Mouse (Mus musculus) hindbrain, embryonic 13.5 days (tissue): ENCODE measurements around the gene Actn3. TPM values are rescaled to one million over a fixed set of nuclear protein-coding genes. Genes with fewer than 3 reads are reported as not detected.
"Not testable (repeated sequence)": the region's sequence is repeated elsewhere in the genome, so short reads cannot be mapped to it uniquely, and the experiment has no call there.

Experiments used
- ATAC-seq: fragments of 200-750 bp; cut with Nextera tagmentation; 2 replicates; pipeline ENCODE4 v1.8.0; 2017; ENCODE audit warnings: moderate TSS enrichment; ENCODE audit not compliant: low FRiP score
- H3K27ac ChIP-seq: fragments of 300-500 bp; sonication (generic); 2 replicates; pipeline ENCODE4 v1.5.1; 2015; ENCODE audit warnings: inconsistent platforms, mild to moderate bottlenecking, moderate library complexity
- H3K27me3 ChIP-seq: fragments of 300-500 bp; sonication (generic); 2 replicates; pipeline ENCODE4 v1.6.1; 2015; ENCODE audit warnings: mild to moderate bottlenecking, inconsistent platforms
- H3K36me3 ChIP-seq: fragments of 300-500 bp; sonication (generic); 2 replicates; pipeline ENCODE4 v1.6.1; 2015; ENCODE audit warnings: mild to moderate bottlenecking, inconsistent platforms
- H3K4me1 ChIP-seq: fragments of 300-500 bp; sonication (generic); replicated peaks from 2 replicates; pipeline ENCODE4 v1.6.1; 2015; ENCODE audit warnings: inconsistent platforms
- H3K4me2 ChIP-seq: fragments of 300-500 bp; sonication (generic); 2 replicates; pipeline ENCODE4 v1.6.1; 2015; ENCODE audit warnings: inconsistent platforms, mild to moderate bottlenecking, moderate library complexity
- H3K4me3 ChIP-seq: fragments of 300-500 bp; sonication (generic); 2 replicates; pipeline ENCODE4 v1.5.1; 2015; ENCODE audit warnings: mild to moderate bottlenecking, inconsistent platforms
- H3K9ac ChIP-seq: fragments of 300-500 bp; sonication (generic); 2 replicates; pipeline ENCODE4 v1.6.1; 2015; ENCODE audit warnings: mild to moderate bottlenecking, inconsistent platforms
- H3K9me3 ChIP-seq: fragments of 300-500 bp; sonication (generic); 2 replicates; pipeline ENCODE4 v1.6.1; 2016; ENCODE audit warnings: inconsistent platforms
- WGBS: fragments of 180-500 bp; shearing (Covaris S2); methylation state at CpG from one replicate; pipeline ENCODE4 v1.1.7; 2015; 5-methylcytosine and 5-hydroxymethylcytosine counted together
- polyA plus RNA-seq: library from polyadenylated mRNA; unstranded; fragments of >200 nt; fragmentation: Nextera tagmentation; extraction: Ambion mirVana; gene quantifications from 2 replicates; pipeline ENCODE4 v1.2.1, GENCODE M21; 2015

Actn3 gene
- polyA plus RNA-seq, 1 experiment from 2014 or later = 1.8 TPM

GRCm38 (mm10) chr19:4891798-4892197 is 14.1 kb upstream of the Actn3 start:
- H3K9ac ChIP-seq = no peak overlapping the region
- no peaks in the 10 kb centered on the region for H3K27me3 ChIP-seq
- H3K4me1 ChIP-seq = no peaks in the 10 kb centered on the region
- H3K4me3 ChIP-seq = no peak overlapping the region
- 82% methylated on average over 3 of the region's 3 CpGs for WGBS
- H3K27ac ChIP-seq = no peak overlapping the region
- ATAC-seq = no peak
- peaks cover 63% of the 10 kb centered on the region for H3K36me3 ChIP-seq
- no peak overlapping the region for H3K4me2 ChIP-seq
- no peaks in the 10 kb centered on the region for H3K9me3 ChIP-seq

GRCm38 (mm10) chr19:4889791-4890190 is 12.1 kb upstream of the Actn3 start:
- H3K27ac ChIP-seq = no peak overlapping the region
- no peak for ATAC-seq
- no peak overlapping the region for H3K4me3 ChIP-seq
- no peaks in the 10 kb centered on the region for H3K4me1 ChIP-seq
- no peak overlapping the region for H3K4me2 ChIP-seq
- H3K9ac ChIP-seq = no peak overlapping the region
- 88% methylated on average over 10 of the region's 10 CpGs for WGBS
- no peaks in the 10 kb centered on the region for H3K27me3 ChIP-seq
- no peaks in the 10 kb centered on the region for H3K9me3 ChIP-seq
- H3K36me3 ChIP-seq = peaks cover 57% of the 10 kb centered on the region

DNA sequence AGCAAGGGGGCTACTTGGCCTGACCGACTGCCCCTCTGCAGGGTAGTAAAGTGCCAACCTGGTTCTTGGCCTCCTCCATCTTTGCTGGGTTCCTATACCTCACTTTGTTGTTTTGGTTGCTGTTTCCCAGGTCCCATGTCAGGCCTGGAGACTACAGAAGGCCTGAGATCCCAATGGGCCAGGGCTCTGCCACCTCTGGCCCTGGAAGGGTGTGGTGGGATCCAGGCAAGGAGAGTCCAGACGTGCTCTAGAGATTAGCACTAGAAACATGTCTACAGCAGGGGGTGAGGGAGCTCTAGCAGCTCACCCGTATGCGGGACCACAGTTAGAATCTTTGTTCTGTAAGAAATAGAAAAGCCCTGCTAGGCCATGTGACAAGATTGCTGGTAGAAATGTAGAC is 6.3 kb upstream of the Actn3 start:
- Histone ChIP-seq H3K4me2 (no peak overlapping the region), H3K9me3 (no peaks in the 10 kb centered on the region), H3K9ac (no peak overlapping the region), H3K27ac (no peak overlapping the region), H3K4me3 (no peak overlapping the region), H3K4me1 (peaks cover 14% of the 10 kb centered on the region), H3K36me3 (peaks cover 16% of the 10 kb centered on the region), H3K27me3 (no peaks in the 10 kb centered on the region)
- no peak for ATAC-seq
- 87% methylated on average over 4 of the region's 4 CpGs for WGBS

- WGBS = 67% methylated on average over 10 of the region's 10 CpGs
- no peak overlapping the region for H3K27ac ChIP-seq
These were observed 1.6 kb upstream of the Actn3 start for GRCm38 (mm10) chr19:4879324-4879703.

GRCm38 (mm10) chr19:4878405-4879323 is 955 bp upstream of the Actn3 start, which contains the start of gene Zdhhc24:
TSS of gene Zdhhc24 (plus strand) at chr19:4878668.
- H3K4me3 ChIP-seq = peak within 1 kb of the TSS; percentile 73
- peaks cover 7% of the 10 kb centered on the region for H3K36me3 ChIP-seq
- peak within 1 kb of the TSS; percentile 85 for H3K4me2 ChIP-seq
- peak within 1 kb of the TSS; percentile 84 for H3K9ac ChIP-seq
- no peaks in the 10 kb centered on the region for H3K9me3 ChIP-seq
- H3K27ac ChIP-seq = peak within 1 kb of the TSS; percentile 81
- peaks cover 23% of the 10 kb centered on the region for H3K4me1 ChIP-seq
- 1% methylated on average over 52 of the region's 52 CpGs for WGBS
- 0 out of 2 replicates have a peak, but pooled peaks cover 12% of the 10 kb centered on the region for H3K27me3 ChIP-seq
- peak; percentile 98 for ATAC-seq

More at GRCm38 (mm10) chr19:4879324-4879703, 1.6 kb upstream of the Actn3 start:
- Histone ChIP-seq H3K27me3 (0 out of 2 replicates have a peak, but pooled peaks cover 12% of the 10 kb centered on the region), H3K4me2 (peak overlapping the region; percentile 85), H3K4me1 (peaks cover 23% of the 10 kb centered on the region), H3K4me3 (peak overlapping the region; percentile 73), H3K36me3 (peaks cover 13% of the 10 kb centered on the region), H3K9me3 (no peaks in the 10 kb centered on the region), H3K9ac (peak overlapping the region; percentile 84)
- ATAC-seq = no peak

GRCm38 (mm10) chr19:4876755-4877154 is 954 bp downstream of the Actn3 start:
- Histone ChIP-seq H3K4me1 (peaks cover 23% of the 10 kb centered on the region), H3K9ac (no peak overlapping the region), H3K4me3 (no peak overlapping the region), H3K27me3 (0 out of 2 replicates have a peak, but pooled peaks cover 12% of the 10 kb centered on the region), H3K36me3 (no peaks in the 10 kb centered on the region), H3K9me3 (no peaks in the 10 kb centered on the region), H3K27ac (no peak overlapping the region), H3K4me2 (no peak overlapping the region)
- ATAC-seq = no peak
- WGBS = 64% methylated on average over 3 of the region's 3 CpGs

DNA sequence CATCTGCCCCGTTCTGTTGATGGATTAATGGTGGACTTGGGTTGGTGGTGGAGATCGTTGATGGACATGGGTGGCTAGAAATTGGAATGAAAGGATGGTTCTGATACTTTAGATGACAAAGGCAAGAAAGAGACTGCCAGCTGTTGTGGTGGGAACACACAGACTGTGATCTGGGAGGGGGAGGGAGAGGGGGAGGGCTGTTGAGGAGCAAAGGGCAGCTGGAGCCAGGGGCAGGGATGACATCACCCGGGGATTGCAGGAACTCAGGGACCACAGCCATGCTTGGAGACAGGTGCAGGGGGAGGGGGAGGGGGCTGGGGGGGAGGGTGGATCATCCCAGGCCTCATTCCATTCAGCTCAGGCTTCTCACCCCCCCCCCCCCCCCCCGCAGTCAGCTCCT is 1.5 kb downstream of the Actn3 start:
- WGBS = 69% methylated on average over 3 of the region's 4 CpGs
- H3K4me3 ChIP-seq = no peak overlapping the region
- ATAC-seq = no peak
- no peaks in the 10 kb centered on the region for H3K36me3 ChIP-seq
- H3K9me3 ChIP-seq = no peaks in the 10 kb centered on the region
- H3K4me2 ChIP-seq = no peak overlapping the region
- no peak overlapping the region for H3K27ac ChIP-seq
- 0 out of 2 replicates have a peak, but pooled peaks cover 12% of the 10 kb centered on the region for H3K27me3 ChIP-seq
- H3K9ac ChIP-seq = no peak overlapping the region
- H3K4me1 ChIP-seq = peaks cover 23% of the 10 kb centered on the region

- H3K9ac ChIP-seq, H3K9me3 ChIP-seq, H3K4me3 ChIP-seq, H3K36me3 ChIP-seq, H3K4me2 ChIP-seq, ATAC-seq, H3K27ac ChIP-seq: not testable (repeated sequence)
- Histone ChIP-seq H3K27me3 (0 out of 2 replicates have a peak, but pooled peaks cover 12% of the 10 kb centered on the region), H3K4me1 (peaks cover 15% of the 10 kb centered on the region)
- 89% methylated on average over 1 of the region's 1 CpGs for WGBS
These were observed 3.1 kb downstream of the Actn3 start for GRCm38 (mm10) chr19:4874613-4875012.

- Histone ChIP-seq H3K9ac (no peak overlapping the region), H3K4me2 (0 out of 2 replicates have a peak overlapping the region, but pooled peaks have one; percentile 26), H3K4me1 (no peaks in the 10 kb centered on the region; the same call in 1 of the 2 replicates), H3K27ac (no peak overlapping the region), H3K9me3 (no peaks in the 10 kb centered on the region), H3K4me3 (no peak overlapping the region), H3K36me3 (peaks cover 17% of the 10 kb centered on the region), H3K27me3 (peaks cover 11% of the 10 kb centered on the region; the same call in 1 of the 2 replicates)
- ATAC-seq = no peak
- 9% methylated on average over 16 of the region's 17 CpGs for WGBS
These were observed 12.6 kb downstream of the Actn3 start for GRCm38 (mm10) chr19:4865147-4865546.

- Histone ChIP-seq H3K9me3 (no peaks in the 10 kb centered on the region), H3K27ac (0 out of 2 replicates have a peak overlapping the region, but pooled peaks have one; percentile 3), H3K4me1 (no peaks in the 10 kb centered on the region; the same call in 1 of the 2 replicates), H3K27me3 (peaks cover 11% of the 10 kb centered on the region; the same call in 1 of the 2 replicates), H3K4me2 (no peak overlapping the region), H3K36me3 (peaks cover 37% of the 10 kb centered on the region), H3K4me3 (no peak overlapping the region), H3K9ac (no peak overlapping the region)
- 57% methylated on average over 6 of the region's 6 CpGs for WGBS
- no peak for ATAC-seq
These were observed 14.7 kb downstream of the Actn3 start for GRCm38 (mm10) chr19:4863048-4863447.

GRCm38 (mm10) chr19:4859081-4859480 is 18.6 kb downstream of the Actn3 start:
- no peak for ATAC-seq
- H3K9me3 ChIP-seq = no peaks in the 10 kb centered on the region
- peaks cover 14% of the 10 kb centered on the region for H3K4me1 ChIP-seq
- WGBS = 85% methylated on average over 6 of the region's 6 CpGs
- no peak overlapping the region for H3K27ac ChIP-seq
- H3K4me2 ChIP-seq = no peak overlapping the region
- peak overlapping the region; percentile 5; the same call in 1 of the 2 replicates for H3K9ac ChIP-seq
- H3K36me3 ChIP-seq = peaks cover 37% of the 10 kb centered on the region
- no peak overlapping the region for H3K4me3 ChIP-seq
- no peaks in the 10 kb centered on the region for H3K27me3 ChIP-seq

DNA sequence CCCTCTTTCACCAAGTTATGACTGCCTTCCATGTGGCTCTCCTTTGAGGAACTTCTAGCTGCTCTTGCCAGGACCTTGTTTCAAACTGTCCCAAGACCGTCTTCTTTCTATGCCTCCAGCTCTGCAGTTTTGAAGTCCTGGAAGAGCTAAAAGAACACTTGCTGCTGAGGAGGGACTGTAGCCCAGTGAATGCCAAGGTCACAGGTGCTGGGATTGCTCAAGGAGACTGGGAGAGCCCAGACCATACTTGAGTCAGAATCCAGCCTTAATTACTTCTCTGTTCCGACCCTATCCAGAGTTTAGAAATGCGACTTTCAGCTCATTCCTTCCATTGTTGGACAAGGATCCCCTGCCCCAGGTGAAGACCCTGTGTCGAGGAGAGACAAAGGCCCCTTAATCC is 21.8 kb downstream of the Actn3 start:
- Histone ChIP-seq H3K27ac (no peak overlapping the region), H3K27me3 (no peaks in the 10 kb centered on the region), H3K4me1 (peaks cover 14% of the 10 kb centered on the region), H3K9ac (peak overlapping the region; percentile 87), H3K4me2 (peak overlapping the region; percentile 96), H3K9me3 (no peaks in the 10 kb centered on the region), H3K36me3 (peaks cover 28% of the 10 kb centered on the region), H3K4me3 (peak overlapping the region; percentile 61)
- 73% methylated on average over 4 of the region's 4 CpGs for WGBS
- ATAC-seq = no peak
